Mouse (Mus musculus) heart, embryonic 14.5 days (tissue): ENCODE measurements at regions not wholly inside any gene's neighbourhood (a gene's known extent, or its start where the extent isn't known, plus 50 kb on each side); places are given as distances from the start of the nearest gene placed in this dataset.

Experiments
- ATAC-seq: fragments of 200-750 bp; cut with Nextera tagmentation; 2 replicates; pipeline ENCODE4 v1.8.0; 2017; ENCODE audit warnings: low read depth, moderate TSS enrichment; ENCODE audit not compliant: insufficient number of reproducible peaks, insufficient read depth, low FRiP score
- H3K27ac ChIP-seq, 2 experiments: fragments of 200-500 bp in 1 of 2; fragments of 300-500 bp in 1 of 2; sonication (generic) in 1 of 2; replicated peaks in 1 of 2; 2 replicates each; pipeline ENCODE4 v1.5.1; 2012 to 2014; ENCODE audit warnings: low read depth in 2 of 2, low read length in 2 of 2, control low read depth in 1 of 2, mild to moderate bottlenecking in 1 of 2, mixed read lengths in 1 of 2; ENCODE audit not compliant: control insufficient read depth in 1 of 2, insufficient read depth in 1 of 2
- H3K27me3 ChIP-seq: fragments of 300-500 bp; sonication (generic); 2 replicates; pipeline ENCODE4 v1.6.1; 2014; ENCODE audit warnings: mild to moderate bottlenecking, low read length, control low read depth; ENCODE audit not compliant: control insufficient read depth, insufficient read depth
- H3K36me3 ChIP-seq: fragments of 300-500 bp; sonication (generic); 2 replicates; pipeline ENCODE4 v1.6.1; 2014; ENCODE audit warnings: mild to moderate bottlenecking, control low read depth, low read length, mixed read lengths; ENCODE audit not compliant: control insufficient read depth, insufficient read depth
- H3K4me1 ChIP-seq, 2 experiments: fragments of 200-500 bp in 1 of 2; fragments of 300-500 bp in 1 of 2; sonication (generic) in 1 of 2; 2 replicates each; pipeline ENCODE4 v1.6.1; 2012 to 2014; ENCODE audit warnings: low read length in 2 of 2, control low read depth in 1 of 2, mixed read lengths in 1 of 2; ENCODE audit not compliant: control insufficient read depth in 2 of 2, insufficient read depth in 2 of 2
- H3K4me2 ChIP-seq: fragments of 300-500 bp; sonication (generic); 2 replicates; pipeline ENCODE4 v1.6.1; 2014; ENCODE audit warnings: mild to moderate bottlenecking, low read length
- H3K4me3 ChIP-seq, 2 experiments: fragments of 200-500 bp in 1 of 2; fragments of 300-500 bp in 1 of 2; sonication (generic) in 1 of 2; 2 replicates each; pipeline ENCODE4 v1.5.1; 2012 to 2014; ENCODE audit warnings: low read length in 2 of 2, mild to moderate bottlenecking in 2 of 2, control low read depth in 1 of 2, low read depth in 1 of 2, moderate library complexity in 1 of 2; ENCODE audit not compliant: control insufficient read depth in 1 of 2, insufficient read depth in 1 of 2
- H3K9ac ChIP-seq: fragments of 300-500 bp; sonication (generic); 2 replicates; pipeline ENCODE4 v1.6.1; 2014; ENCODE audit warnings: mild to moderate bottlenecking, low read length
- H3K9me3 ChIP-seq: fragments of 300-500 bp; sonication (generic); 2 replicates; pipeline ENCODE4 v1.6.1; 2016; ENCODE audit warnings: low read length, control low read depth; ENCODE audit not compliant: control insufficient read depth
- WGBS: fragments of 180-500 bp; shearing (Covaris S2); extraction: QIAGEN DNeasy Blood & Tissue Kit; methylation state at CpG from one replicate; pipeline ENCODE4 v1.1.7; 2014; 5-methylcytosine and 5-hydroxymethylcytosine counted together

DNA sequence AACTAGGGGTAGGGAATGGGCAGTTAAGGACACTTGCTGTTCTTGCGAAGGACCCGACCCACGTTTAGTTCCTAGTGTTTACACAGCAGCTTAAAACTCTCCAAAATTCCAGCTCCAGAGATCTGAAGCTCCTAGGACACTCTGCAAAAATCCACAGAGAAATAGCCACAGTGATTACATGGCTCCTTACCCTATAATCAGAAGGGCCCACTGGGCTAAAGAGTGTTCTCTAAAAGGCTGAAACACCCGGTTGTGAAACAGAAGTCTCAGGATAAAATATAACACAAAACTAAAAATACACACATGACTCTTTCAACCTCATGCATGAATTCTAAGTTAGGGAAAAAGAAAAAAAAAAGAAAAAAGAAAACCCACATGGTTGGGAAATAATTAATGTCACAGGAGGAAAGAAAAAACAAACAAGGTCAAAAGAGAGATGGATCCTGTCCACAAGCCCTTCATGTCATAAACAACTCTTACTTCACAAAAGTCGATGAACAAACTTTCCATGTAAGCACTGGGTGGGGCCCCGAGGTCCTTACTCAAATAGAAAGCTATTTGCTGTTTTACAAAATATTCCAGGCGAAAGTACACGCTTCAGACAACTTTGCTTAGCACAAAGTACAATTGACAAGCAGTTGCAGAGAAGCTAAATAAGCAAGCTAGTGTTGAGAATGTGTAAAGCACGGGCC is 583.7 kb downstream of the Ebf1 start:
- Histone ChIP-seq H3K4me2 (no peak overlapping the region), H3K9ac (no peak overlapping the region), H3K27ac (no peak overlapping the region), H3K27me3 (no peaks in the 10 kb centered on the region), H3K4me1 (no peaks in the 10 kb centered on the region), H3K4me3 (no peak overlapping the region), H3K36me3 (no peaks in the 10 kb centered on the region), H3K9me3 (no peaks in the 10 kb centered on the region)
- 75% methylated on average over 9 of the region's 9 CpGs for WGBS
- no peak for ATAC-seq

DNA sequence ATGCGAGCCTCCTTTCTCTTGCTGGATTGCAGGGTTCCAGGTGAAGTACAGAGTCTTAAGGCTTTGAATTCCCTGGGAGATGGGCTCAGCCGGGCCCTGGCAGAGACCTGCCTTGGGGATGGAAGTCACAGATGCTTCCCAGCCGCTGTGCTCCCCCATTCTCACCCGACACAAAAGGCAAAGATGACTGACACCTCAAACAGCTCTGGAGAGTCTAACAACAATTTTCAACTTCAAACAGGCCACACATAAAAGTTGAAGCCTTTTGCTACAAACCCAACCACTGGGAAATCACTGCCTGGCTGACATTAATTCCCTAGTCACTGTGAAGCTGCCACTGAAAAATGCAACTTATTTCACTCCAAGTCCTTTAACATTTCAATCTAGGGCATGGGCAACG is 586.3 kb downstream of the Ebf1 start:
- Histone ChIP-seq H3K9me3 (no peaks in the 10 kb centered on the region), H3K27ac (no peak overlapping the region), H3K4me2 (no peak overlapping the region), H3K4me1 (no peaks in the 10 kb centered on the region), H3K36me3 (no peaks in the 10 kb centered on the region), H3K9ac (no peak overlapping the region), H3K27me3 (no peaks in the 10 kb centered on the region), H3K4me3 (no peak overlapping the region)
- ATAC-seq = no peak
- WGBS = 76% methylated on average over 5 of the region's 5 CpGs

DNA sequence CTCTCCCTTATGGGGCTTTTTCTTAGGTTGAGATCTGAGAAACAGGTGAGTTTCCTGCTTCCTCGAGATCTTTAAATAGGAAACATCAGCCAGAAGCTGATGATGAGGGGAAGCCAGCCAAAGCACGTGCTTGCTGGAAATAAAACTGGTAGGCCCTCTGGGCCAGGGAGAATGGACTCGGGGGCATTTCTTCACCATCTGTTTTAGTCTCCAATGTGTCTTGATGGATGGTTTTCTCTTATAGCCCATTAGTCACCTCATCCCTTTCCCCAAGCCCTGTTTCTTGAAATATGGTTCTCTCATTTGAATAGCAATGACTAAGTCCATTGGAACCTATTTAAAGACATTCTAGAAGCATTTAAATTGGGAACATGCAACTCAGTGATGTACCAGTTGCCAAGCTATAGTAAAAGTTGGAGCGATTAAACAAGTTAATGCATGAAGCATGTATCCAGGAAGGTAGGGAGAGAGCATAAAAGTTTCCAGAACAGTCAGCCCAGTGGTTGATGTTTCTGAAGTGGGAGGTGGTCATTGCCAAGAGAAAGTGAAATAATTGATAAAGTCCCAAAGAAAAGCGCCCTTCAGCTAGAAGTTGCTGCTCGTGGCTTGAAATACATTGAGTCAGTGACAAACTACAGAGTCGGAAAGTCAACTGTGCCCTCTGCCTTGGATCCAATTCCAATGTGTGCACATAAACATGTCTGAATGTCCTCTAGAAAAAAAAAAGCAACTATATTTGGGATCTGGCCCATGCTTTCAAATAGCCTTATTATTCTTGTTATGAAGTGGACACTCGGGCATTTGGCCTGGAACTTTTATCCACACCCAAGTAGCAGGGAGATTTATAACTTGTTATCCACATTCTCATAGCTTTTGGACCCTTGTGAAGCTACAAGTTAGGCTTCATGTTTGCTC is 589.8 kb downstream of the Ebf1 start:
- Histone ChIP-seq H3K4me1 (no peaks in the 10 kb centered on the region), H3K9ac (no peak overlapping the region), H3K36me3 (no peaks in the 10 kb centered on the region), H3K9me3 (no peaks in the 10 kb centered on the region), H3K27ac (no peak overlapping the region), H3K4me3 (no peak overlapping the region), H3K27me3 (no peaks in the 10 kb centered on the region), H3K4me2 (no peak overlapping the region)
- WGBS = 68% methylated on average over 8 of the region's 8 CpGs
- ATAC-seq = no peak

DNA sequence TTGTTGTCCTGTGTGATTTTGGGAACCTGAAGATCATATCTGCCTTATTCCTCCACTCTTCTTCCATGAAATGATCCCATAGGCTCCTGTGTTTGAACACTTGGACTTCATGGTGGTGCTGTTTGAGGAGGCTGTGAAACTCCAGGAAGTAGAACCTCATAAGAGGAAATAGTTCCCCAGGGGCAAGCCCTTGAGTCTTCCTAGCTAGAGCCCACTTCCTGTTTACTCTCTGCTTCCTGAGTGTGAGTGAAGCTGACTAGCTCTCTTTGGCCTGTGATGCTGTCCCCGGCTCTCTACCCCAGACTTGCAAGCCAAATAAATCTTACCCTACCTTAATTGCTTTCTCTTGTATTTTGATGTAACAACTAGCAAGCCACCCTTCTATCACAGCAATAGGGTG is 597.0 kb downstream of the Ebf1 start:
- Histone ChIP-seq H3K9me3 (no peaks in the 10 kb centered on the region), H3K4me2 (no peak overlapping the region), H3K36me3 (no peaks in the 10 kb centered on the region), H3K27ac (no peak overlapping the region), H3K27me3 (no peaks in the 10 kb centered on the region), H3K9ac (no peak overlapping the region), H3K4me3 (no peak overlapping the region), H3K4me1 (no peaks in the 10 kb centered on the region)
- ATAC-seq = no peak
- WGBS = 74% methylated on average over 1 of the region's 1 CpGs

DNA sequence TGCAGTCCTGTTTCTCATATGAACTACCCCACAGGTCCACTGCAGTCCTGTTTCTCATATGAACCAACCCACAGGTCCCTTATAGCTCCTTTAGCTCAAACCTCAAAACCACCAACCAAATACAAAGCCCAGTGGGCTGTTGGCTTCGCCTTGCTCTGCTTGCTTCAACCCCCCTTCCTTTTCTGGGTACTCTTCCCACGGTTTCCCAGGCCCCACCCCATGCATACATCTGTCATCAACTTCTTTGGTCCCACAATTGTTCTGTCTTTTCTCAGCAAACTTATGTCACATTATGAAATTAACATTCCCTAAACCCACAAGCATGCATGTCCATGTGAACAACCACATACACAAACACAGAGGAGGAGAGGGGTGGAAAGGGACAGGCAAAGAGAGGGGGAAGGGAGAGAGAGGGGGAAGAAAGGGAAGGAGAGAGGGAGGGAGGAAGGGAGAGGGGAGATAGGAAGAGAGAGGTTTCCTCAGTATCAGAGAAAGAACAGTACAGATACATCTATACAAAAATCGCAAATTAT is 599.9 kb downstream of the Ebf1 start:
- Histone ChIP-seq H3K4me3 (no peak overlapping the region), H3K4me1 (no peaks in the 10 kb centered on the region), H3K9ac (no peak overlapping the region), H3K36me3 (no peaks in the 10 kb centered on the region), H3K27me3 (no peaks in the 10 kb centered on the region), H3K27ac (no peak overlapping the region), H3K4me2 (no peak overlapping the region), H3K9me3 (no peaks in the 10 kb centered on the region)
- WGBS = 54% methylated on average over 3 of the region's 3 CpGs
- ATAC-seq = no peak

DNA sequence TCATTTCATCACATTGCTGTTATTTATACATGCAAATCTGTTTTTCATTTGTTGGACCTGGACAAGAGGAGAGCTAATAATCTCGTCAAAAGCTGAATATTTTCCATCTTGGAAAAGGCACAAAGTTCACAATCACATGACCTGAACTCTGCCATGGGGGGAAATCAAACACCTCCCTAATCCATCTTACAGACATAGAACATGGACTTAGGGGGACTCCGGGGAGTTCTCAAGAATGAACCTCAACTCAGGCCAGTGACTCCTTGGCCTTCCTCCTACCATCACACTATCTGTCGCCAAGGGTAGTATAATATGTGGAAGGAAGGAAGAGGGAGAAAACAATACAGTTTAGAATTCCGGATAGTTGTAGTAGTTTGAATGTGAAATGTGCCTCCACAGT is 602.1 kb downstream of the Ebf1 start:
- ATAC-seq = no peak
- H3K27ac ChIP-seq = no peak overlapping the region
- H3K4me3 ChIP-seq = no peak overlapping the region
- no peak overlapping the region for H3K9ac ChIP-seq
- no peak overlapping the region for H3K4me2 ChIP-seq
- WGBS = 64% methylated on average over 4 of the region's 4 CpGs
- no peaks in the 10 kb centered on the region for H3K4me1 ChIP-seq
- H3K9me3 ChIP-seq = no peaks in the 10 kb centered on the region
- H3K27me3 ChIP-seq = no peaks in the 10 kb centered on the region
- H3K36me3 ChIP-seq = no peaks in the 10 kb centered on the region

DNA sequence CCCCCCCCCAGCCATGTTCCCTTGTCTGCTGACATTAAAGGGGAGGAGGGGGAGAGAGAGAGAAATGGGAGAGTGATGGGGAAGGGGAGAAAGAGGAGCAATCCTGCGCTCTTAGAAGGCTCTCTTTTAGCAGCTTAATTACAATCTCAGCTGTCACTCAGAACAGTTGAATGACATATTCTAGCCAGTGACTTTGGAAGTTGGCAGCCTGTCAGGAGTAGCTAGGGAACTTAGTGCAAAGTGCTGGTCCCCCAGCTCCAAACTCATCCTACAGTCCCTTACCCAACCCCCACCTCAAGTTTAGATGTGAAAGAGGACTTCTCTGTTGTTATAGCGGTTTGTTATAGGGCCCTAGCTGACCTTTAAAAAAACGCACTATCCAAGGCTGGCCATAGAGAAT is 604.9 kb downstream of the Ebf1 start:
- WGBS = 64% methylated on average over 3 of the region's 3 CpGs
- H3K4me1 ChIP-seq = no peaks in the 10 kb centered on the region
- no peak for ATAC-seq
- H3K27ac ChIP-seq = no peak overlapping the region
- H3K27me3 ChIP-seq = no peaks in the 10 kb centered on the region
- H3K36me3 ChIP-seq = no peaks in the 10 kb centered on the region
- H3K9ac ChIP-seq = no peak overlapping the region
- no peak overlapping the region for H3K4me2 ChIP-seq
- H3K4me3 ChIP-seq = no peak overlapping the region
- no peaks in the 10 kb centered on the region for H3K9me3 ChIP-seq
